Mouse (Mus musculus): ENCODE measurements around the gene Slc38a2.

Slc38a2 gene

DNA sequence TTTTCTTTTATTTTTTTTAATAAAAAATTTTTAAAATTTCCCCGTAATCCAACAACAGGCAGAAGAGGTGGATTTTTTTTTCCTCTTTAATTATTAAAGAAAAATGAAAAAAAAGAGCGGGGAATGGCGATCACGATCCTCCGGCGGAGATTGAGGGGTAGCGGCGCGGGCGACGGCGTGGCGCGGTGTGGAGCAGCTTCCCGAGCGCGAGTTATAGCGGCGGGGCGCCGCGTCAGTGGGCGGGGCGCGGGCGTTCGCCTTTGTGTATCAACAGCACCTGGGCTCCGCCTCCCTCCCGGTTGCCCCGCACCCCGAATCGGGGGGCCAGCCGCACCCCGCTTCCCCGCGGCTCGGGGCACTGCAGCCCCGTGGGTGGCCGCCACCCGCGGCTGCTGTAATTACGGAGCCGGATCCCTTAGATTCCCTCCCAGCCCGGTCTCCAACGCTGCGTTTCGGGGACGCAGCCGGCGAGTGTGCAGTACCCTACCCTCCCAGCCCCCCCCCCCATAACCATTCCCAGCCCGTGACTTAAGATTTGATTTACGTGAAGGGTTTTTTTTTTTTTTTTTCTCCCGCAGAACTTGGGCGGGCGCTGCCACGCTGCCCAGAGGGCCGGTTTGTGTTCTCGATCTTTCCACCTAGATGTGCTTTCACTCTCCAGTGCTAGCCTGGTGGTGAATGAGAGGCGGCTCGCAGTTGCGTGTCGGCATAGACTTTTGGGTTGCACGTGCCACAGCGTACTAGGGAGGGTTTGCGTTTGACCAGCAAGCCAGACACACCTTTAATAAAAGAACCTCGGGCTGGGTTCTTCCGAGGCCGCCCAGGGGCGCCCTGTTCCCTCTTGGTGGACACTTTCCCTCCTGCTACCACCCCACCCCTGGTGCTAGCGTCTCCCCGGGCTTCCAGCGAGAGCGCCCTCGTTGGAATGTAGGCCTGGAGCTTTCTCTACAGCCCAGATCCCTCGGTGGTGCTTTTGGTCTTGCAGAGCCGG is at the start of gene Slc38a2:
Gene Slc38a2, minus strand, starts transcription at position 210 of the 991 bp plus-strand sequence.
- under 1% methylated on average over 76 of the region's 76 CpGs for WGBS

DNA sequence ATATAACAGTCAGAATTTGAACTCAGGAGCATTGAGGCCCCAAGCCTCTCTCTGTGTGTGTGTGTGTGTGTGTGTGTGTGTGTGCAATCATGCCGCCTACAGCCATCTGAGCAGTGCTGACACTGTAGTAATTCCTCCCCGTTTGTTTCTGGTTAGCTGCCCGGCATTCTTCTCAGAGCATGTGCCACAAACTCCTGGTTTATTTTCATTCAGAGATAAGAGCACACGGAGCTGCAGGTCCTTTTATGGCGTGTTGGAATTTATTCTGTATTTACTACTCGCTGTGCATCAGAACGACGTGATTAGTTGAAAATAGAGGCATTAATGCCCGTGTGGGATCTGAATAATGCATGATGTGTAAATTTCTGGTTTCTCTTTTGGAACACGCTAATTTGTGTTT is 49.6 kb upstream of the Slc38a2 start:
- WGBS: 40% methylated on average over 10 of the region's 10 CpGs

DNA sequence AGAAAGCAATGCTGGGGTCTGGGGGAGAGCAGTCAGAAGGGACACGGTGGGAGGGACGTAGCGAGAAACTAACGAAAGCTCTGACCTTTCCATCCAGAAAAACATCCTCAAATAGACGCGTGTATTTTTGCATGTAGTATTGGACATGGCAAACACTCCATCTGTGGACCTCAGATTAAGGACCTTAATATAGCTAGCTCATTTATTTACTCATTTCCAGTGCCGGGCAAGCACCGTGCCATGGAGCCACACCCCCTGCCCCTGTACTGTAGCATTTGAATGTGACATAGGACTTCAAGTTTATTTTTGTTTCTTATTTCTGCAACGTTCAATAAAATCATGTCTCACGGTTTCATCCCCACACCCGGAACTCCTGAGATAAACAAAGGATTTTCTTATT is 48.0 kb upstream of the Slc38a2 start:
- WGBS: 74% methylated on average over 11 of the region's 11 CpGs

DNA sequence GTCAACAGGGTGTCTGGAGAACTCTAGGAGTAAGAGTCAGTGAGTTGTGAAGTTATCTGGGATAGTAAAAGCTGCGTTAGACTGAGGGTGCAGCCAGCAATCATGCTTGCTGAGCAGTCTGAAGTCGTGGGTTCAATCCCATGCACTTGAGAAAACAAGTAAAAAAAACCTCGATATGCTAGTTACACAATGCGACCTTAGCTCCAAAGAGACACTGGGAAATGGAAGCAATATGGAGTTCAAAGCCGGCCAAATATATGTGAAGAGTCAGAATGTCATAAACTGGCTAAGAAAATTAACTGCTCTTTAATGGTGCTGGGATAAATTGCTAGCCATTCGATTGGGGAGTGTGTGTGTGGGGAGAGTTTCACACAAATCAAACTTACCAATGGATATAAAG is 47.5 kb upstream of the Slc38a2 start:
- WGBS: 93% methylated on average over 6 of the region's 6 CpGs

DNA sequence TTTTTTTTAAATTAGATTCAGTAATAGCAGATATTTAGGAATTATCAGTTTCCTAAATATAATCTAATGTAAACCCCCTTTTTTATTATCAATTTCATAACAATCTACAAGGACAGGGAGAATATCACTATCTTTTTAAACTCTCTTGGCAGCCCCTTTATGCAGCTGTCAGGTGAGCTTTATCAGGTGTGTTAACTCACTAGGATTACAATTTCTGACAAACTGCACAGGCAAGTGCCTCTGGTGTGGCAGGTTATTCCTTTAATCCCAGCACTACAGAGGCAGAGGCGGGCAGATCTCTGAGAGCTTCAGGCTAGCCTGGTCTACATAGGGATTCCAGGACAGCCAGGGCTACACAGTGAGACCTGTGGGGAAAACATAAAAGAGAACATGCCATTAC is 45.8 kb upstream of the Slc38a2 start:
- 97% methylated on average over 1 of the region's 1 CpGs for WGBS

DNA sequence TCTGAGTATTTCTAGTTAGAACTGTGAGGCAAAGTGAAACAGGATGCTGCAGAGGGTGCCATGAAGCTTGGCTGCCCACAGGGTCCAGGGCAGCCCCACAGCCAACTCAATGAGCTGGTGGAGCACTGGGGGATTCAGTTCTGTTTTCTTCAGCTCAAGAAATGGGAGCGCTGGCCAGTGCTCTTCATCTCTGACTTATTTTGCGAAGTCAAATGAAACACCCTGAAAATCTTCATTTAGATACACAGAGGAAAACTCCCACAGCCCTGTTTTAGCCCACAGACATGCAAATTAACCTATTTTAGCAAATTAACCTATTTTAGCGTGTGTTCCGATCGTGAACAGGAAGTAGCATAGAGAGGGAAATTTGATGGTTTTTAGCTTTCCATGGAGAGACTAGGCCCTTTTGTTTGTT is 45.4 kb upstream of the Slc38a2 start:
- WGBS: 46% methylated on average over 5 of the region's 5 CpGs

DNA sequence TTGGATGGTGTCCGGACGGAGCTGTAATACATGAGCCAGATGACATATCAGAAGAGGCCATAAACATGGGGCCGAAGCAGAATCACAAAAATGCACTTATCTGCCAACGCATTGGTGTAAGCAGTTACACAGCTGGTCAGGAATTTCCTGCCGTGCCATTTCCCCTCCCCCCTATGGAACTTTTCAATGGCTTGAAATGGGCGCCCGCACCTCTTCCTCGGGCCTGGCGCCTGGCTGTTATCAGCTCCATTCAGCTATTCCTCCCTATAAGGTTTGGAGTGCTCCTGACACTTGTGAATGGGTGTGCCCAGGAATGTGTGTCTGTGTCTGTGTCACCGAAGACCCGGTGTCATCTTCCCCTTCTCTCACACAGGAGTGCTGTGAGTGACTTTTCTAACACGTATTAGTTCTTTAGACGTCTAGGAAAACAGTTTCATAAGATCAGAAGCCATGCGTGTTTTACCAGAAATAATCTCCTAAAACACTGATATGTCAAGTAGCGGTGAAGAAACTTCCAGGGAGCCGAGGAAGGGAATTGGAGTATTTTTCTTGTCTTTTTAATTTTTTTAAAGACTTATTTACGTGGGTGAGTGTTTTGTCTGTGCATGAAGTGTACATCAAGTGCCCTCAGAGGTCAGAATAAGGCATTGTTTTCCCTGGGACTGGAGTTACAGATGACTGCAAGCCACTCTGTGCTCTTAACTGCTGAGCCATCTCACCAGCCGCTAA is 44.8 kb upstream of the Slc38a2 start:
- WGBS: 80% methylated on average over 18 of the region's 18 CpGs

GRCm38 (mm10) chr15:96743257-96743656 is 43.7 kb upstream of the Slc38a2 start:
- 82% methylated on average over 6 of the region's 6 CpGs for WGBS

GRCm38 (mm10) chr15:96742591-96743241 is 43.2 kb upstream of the Slc38a2 start:
- WGBS: 92% methylated on average over 16 of the region's 16 CpGs

GRCm38 (mm10) chr15:96740865-96741561 is 41.5 kb upstream of the Slc38a2 start:
- WGBS: 93% methylated on average over 7 of the region's 7 CpGs

DNA sequence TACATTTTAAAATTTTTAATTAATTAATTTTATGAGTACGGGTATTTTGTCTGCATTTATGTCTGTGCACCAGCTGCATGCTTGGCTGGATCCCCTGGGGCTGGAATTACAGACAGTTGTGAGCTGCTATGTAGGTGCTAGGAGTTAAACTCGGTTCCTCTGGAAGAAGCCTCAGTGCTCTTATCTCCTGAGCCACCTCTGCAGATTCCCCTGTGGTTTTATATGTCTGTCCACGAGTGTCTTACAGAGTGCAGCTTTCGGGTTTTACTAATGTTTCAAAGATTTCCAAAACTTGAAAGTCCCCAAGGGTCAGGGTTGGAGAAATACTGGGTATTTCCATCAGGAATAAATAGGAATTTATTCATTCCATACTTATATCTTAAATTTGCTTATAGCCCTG is 40.6 kb upstream of the Slc38a2 start:
- 86% methylated on average over 4 of the region's 4 CpGs for WGBS

DNA sequence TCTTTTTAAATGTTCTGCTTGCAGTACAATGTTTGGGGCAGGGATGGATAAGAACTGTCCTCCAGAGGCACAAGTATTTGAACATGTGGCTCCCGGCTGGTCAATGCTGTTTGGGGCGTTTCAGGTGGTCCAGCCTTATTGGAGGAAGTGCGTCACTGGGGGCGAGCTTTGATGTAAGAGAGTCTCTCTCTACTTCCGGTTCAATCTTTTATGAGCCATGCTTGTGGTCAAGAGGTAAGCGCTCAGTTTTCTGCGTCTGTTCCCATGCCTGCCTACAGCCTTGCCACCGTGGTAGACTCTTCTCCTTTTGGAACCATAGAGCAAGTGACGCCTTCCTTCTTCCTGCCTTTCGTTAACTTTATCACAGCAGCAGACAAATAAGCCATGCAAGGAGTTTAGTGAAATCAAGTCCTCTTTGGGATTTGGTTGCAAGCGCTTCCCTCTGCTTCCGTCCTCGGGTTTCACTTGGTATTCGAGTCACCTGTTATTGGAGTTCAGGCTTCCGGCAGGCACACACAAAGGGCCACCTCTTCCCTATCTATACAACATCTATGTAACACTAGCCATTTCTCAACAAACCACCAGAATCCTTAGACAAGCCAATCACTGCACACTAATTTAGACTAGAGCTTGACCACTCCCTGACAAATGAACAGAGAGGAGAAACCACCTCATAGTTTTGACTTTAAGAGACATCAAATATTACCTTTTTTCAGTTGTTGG is 37.3 kb upstream of the Slc38a2 start:
- WGBS: 87% methylated on average over 15 of the region's 15 CpGs

DNA sequence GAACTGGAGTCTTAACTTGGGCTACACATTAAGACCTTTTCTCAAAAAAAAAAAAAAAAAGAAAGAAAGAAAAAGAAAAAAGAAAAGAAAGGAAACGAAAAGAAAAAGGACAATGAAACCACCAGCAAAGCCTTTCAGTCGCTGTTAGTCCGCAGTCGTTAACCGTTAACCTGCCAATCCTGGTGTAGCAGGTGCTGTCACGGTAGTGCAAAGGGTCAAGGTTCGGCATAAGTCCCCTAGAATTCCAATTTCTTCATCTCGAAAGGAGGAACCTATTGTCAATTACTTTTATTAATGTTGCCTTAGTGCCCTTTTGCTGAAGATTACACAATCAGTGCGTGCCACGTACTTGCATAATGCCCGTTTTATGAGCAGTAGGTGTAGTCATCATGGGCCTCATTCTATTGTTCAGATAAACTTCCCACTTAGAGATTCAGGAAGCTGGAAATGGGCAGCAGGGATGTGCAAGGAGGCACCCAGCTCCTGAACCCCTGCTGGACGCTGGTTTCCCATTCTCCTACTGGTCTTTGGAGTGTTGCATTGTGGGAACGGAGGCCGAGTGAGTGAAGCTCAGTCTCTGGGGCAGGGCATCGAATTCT is 36.1 kb upstream of the Slc38a2 start:
- 81% methylated on average over 15 of the region's 15 CpGs for WGBS

GRCm38 (mm10) chr15:96734423-96734822 is 34.9 kb upstream of the Slc38a2 start:
- 85% methylated on average over 7 of the region's 7 CpGs for WGBS

DNA sequence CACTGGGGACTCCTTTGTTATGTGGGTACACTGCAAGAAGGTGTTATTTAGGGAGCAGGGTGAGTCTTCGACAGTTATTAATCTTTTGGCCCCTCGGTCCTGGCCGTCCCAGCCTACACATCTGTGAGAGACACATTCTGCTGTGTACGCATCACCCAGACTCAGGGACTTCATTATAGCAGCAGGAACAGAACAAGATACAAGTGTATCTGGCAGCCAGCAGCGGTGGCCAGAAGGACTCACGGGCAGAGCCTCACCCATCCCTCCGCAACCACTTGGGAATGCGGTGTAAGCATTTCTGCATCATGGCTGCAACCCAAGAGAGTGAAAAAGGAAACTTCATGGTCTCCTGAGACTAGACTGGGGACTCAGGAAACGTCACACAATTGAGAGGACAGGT is 30.9 kb upstream of the Slc38a2 start:
- 89% methylated on average over 9 of the region's 9 CpGs for WGBS

DNA sequence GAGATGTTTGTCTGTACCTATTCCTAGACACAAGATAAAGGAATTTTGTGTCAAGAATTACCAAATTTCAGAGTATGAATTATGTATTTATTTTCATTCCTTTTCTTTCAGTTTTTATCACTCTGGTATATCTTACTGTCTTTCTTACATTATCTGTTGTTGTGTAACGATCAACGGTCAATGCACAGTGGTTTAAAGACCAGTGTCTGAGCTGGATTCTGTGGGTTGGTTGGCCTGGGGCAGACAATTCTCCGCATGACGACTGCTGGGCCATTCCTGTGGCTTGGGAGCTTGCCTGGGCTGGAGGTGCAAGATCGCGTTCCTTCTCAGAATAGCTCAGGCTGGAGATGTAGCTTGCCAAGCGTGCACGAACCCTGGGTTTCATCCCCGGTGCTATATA is 30.3 kb upstream of the Slc38a2 start:
- 80% methylated on average over 9 of the region's 9 CpGs for WGBS

- 75% methylated on average over 10 of the region's 10 CpGs for WGBS
Observed at GRCm38 (mm10) chr15:96728993-96729392, 29.5 kb upstream of the Slc38a2 start.

DNA sequence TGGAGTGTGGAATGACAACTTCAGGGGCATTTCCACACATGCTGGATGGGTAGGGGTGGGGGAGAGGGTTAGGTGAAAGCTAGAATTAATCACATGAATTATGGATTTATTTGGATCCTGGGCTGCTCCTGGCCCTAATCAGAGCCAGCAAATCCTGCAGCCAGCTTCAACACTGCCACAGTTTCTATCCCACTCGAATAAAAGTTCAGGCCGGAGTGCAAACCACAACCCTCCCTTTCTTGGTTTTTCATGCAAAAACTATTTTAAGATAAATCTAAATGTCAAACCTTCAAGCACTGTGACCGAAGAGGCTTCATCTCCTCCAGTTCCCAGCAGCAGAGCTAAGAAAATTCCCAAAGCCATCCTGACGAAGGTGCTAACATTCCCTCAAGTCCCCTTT is 28.8 kb upstream of the Slc38a2 start:
- 66% methylated on average over 4 of the region's 4 CpGs for WGBS

DNA sequence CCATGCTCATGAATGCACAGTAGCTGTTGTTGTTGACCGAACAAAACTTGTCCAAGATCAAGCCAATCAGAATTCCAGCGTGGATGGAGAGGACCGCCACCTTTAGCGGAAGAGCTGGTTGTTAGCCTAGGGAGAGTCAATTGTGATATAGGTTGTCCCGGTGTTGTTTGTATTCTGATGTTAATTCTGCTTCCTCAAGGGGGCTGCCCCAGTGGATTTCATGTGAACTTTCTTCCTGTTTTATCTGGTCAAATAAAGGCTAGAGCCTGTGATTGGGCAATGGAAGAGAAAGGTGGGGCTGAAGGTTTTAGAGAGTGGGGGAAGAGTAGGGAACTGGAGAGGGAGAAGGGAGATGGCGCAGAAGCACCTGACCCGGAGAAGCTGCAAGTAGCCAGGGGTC is 22.7 kb upstream of the Slc38a2 start:
- 83% methylated on average over 7 of the region's 7 CpGs for WGBS

- WGBS: 85% methylated on average over 6 of the region's 6 CpGs
Observed at GRCm38 (mm10) chr15:96720146-96720545, 20.6 kb upstream of the Slc38a2 start.

- 67% methylated on average over 7 of the region's 7 CpGs for WGBS
Observed at GRCm38 (mm10) chr15:96718466-96718865, 18.9 kb upstream of the Slc38a2 start.
